Mouse (Mus musculus) lung, embryonic 15.5 days (tissue): ENCODE measurements around the gene Slc34a1. TPM values are rescaled to one million over a fixed set of nuclear protein-coding genes. Genes with fewer than 3 reads are reported as not detected.

ENCODE experiments used
- ATAC-seq: fragments of 200-750 bp; cut with Nextera tagmentation; 2 replicates; pipeline ENCODE4 v1.8.0; 2017; ENCODE audit warnings: moderate number of reproducible peaks, borderline replicate concordance; ENCODE audit not compliant: low FRiP score, low TSS enrichment; ENCODE audit errors: extremely low read depth
- H3K27ac ChIP-seq: fragments of 300-500 bp; sonication (generic); 2 replicates; pipeline ENCODE4 v1.5.1; 2015; ENCODE audit warnings: moderate library complexity, mild to moderate bottlenecking, inconsistent platforms
- H3K27me3 ChIP-seq: fragments of 300-500 bp; sonication (generic); 2 replicates; pipeline ENCODE4 v1.6.1; 2015; ENCODE audit warnings: inconsistent platforms
- H3K36me3 ChIP-seq: fragments of 300-500 bp; sonication (generic); 2 replicates; pipeline ENCODE4 v1.6.1; 2015; ENCODE audit warnings: inconsistent platforms
- H3K4me1 ChIP-seq: fragments of 300-500 bp; sonication (generic); 2 replicates; pipeline ENCODE4 v1.6.1; 2015; ENCODE audit warnings: inconsistent platforms
- H3K4me2 ChIP-seq: fragments of 300-500 bp; sonication (generic); 2 replicates; pipeline ENCODE4 v1.6.1; 2015; ENCODE audit warnings: inconsistent platforms, mild to moderate bottlenecking, moderate library complexity
- H3K4me3 ChIP-seq: fragments of 300-500 bp; sonication (generic); 2 replicates; pipeline ENCODE4 v1.5.1; 2015; ENCODE audit warnings: mild to moderate bottlenecking, inconsistent platforms
- H3K9ac ChIP-seq: fragments of 300-500 bp; sonication (generic); 2 replicates; pipeline ENCODE4 v1.6.1; 2015; ENCODE audit warnings: inconsistent platforms
- H3K9me3 ChIP-seq: fragments of 300-500 bp; sonication (generic); 2 replicates; pipeline ENCODE4 v1.6.1; 2016; ENCODE audit warnings: inconsistent platforms
- WGBS: fragments of 180-500 bp; shearing (Covaris S2); methylation state at CpG from one replicate; pipeline ENCODE4 v1.1.7; 2015; 5-methylcytosine and 5-hydroxymethylcytosine counted together
- polyA plus RNA-seq: library from polyadenylated mRNA; unstranded; fragments of >200 nt; fragmentation: Nextera tagmentation; extraction: Ambion mirVana; gene quantifications from 2 replicates; pipeline ENCODE4 v1.2.1, GENCODE M21; 2015

Gene Slc34a1
- polyA plus RNA-seq, 1 experiment from 2014 or later, result 0.17 TPM

DNA sequence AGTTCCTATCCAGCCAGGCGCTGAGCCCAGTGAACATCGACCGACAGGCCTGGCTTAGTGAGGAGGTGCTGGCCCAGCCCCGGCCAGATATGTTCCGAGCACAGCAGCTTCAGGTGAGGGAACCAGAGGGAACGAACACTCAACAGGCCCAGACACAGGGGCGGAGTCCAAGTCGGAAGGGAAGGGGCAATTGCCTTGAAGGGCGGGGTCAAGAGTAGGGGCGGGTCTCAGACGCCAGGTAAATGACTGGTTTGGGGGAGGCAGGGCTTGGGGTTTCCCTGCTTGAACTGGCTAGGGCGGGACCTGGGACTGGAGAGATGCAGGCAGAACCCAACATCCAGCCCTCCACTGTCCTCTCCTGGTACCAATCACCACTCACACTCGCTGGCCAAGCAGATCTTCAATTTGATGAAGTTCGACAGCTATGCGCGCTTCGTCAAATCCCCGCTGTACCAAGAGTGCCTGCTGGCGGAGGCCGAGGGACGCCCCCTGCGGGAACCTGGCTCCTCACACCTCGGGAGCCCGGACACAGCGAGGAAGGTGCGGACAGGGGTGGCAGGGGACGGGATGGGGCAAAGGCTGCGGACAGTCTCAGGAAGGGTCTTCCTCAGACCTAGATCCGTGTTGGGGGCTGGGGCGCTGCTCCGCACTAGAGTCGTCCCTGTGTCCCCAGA lies 18.9 kb upstream of the Slc34a1 start:
- Histone ChIP-seq H3K36me3 (no peaks in the 10 kb centered on the region), H3K4me2 (peak overlapping the region; percentile 35), H3K27me3 (peaks cover 45% of the 10 kb centered on the region), H3K27ac (no peak overlapping the region), H3K9me3 (no peaks in the 10 kb centered on the region), H3K4me3 (0 out of 2 replicates have a peak overlapping the region, but pooled peaks have one; percentile 6), H3K9ac (no peak overlapping the region), H3K4me1 (0 out of 2 replicates have a peak, but pooled peaks cover 9% of the 10 kb centered on the region)
- no peak for ATAC-seq
- WGBS, result 8% methylated on average over 32 of the region's 32 CpGs

DNA sequence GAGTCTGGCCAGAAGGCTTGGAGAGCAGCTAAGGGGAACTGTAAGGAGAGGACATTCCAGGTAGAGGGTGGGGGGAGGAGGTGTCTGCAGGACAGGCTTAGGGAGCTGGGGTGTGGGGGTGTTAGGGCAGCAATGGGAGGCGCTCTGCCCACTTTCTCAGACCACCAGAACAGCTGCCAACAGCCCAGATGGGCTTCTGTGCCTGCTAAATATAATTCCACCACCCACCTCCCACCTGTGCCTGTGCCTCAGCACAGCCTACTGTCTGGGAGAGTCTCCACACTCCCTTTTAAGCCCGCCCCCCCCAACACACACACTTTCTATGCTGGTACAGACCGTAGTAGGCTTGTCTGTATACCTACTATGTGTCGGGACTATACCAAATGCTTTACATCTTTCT lies 16.2 kb upstream of the Slc34a1 start:
- H3K27ac ChIP-seq, result no peak overlapping the region
- H3K27me3 ChIP-seq, result peaks cover 42% of the 10 kb centered on the region

DNA sequence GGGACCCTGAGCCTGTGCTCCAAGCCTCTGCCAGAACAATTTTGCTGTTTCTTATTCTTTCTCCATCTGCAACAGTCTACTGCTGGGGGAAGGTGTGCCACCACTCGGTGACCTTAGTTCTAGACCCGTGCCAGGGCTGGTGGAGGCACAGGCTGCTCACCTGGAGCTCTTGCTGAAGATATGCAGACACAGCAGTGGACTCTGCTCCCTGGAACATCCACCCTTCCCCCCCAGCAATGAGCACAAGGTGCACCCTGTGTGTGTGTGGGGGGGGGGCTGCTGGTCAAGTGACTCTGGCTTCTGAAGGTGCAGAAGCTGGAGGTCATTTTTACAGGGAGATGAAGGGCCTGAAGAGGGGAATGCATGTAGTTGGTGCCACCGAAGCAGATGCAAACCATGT lies 7.3 kb upstream of the Slc34a1 start:
- H3K9me3 ChIP-seq, result no peaks in the 10 kb centered on the region
- H3K27ac ChIP-seq, result no peak overlapping the region
- H3K4me2 ChIP-seq, result no peak overlapping the region
- H3K36me3 ChIP-seq, result no peaks in the 10 kb centered on the region
- no peaks in the 10 kb centered on the region for H3K27me3 ChIP-seq
- H3K4me3 ChIP-seq, result no peak overlapping the region
- H3K4me1 ChIP-seq, result no peaks in the 10 kb centered on the region
- ATAC-seq, result no peak
- H3K9ac ChIP-seq, result no peak overlapping the region
- 72% methylated on average over 3 of the region's 3 CpGs for WGBS

More for the DNA sequence above, 16.2 kb upstream of the Slc34a1 start:
- no peaks in the 10 kb centered on the region for H3K9me3 ChIP-seq
- ATAC-seq, result no peak
- no peak overlapping the region for H3K4me3 ChIP-seq
- no peaks in the 10 kb centered on the region for H3K36me3 ChIP-seq
- WGBS, result 62% methylated on average over 4 of the region's 4 CpGs
- H3K9ac ChIP-seq, result no peak overlapping the region
- no peak overlapping the region for H3K4me2 ChIP-seq
- 0 out of 2 replicates have a peak, but pooled peaks cover 9% of the 10 kb centered on the region for H3K4me1 ChIP-seq

DNA sequence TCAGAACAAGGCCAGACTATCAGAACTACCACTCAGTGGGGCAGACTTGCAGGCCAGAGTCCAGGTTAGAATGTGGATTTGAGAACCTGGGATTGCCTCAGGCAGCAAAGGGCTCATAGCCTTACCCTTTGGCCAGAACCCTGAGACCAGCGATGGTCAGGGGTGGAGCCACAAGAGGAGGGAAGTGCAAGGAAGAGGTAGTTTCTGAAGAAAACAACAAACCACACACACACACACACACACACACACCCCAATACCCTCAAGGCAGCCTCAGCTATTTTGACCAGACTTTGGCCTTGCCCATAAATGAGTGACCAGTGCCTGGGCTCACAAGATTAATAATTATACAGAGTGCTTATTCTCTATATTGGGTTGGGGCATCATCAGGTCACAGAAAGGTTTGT lies 6.4 kb upstream of the Slc34a1 start:
- Histone ChIP-seq H3K27me3 (no peaks in the 10 kb centered on the region), H3K36me3 (no peaks in the 10 kb centered on the region), H3K4me3 (no peak overlapping the region), H3K9ac (no peak overlapping the region), H3K4me1 (no peaks in the 10 kb centered on the region), H3K27ac (no peak overlapping the region), H3K4me2 (no peak overlapping the region), H3K9me3 (no peaks in the 10 kb centered on the region)
- WGBS, result 58% methylated on average over 1 of the region's 1 CpGs
- no peak for ATAC-seq

DNA sequence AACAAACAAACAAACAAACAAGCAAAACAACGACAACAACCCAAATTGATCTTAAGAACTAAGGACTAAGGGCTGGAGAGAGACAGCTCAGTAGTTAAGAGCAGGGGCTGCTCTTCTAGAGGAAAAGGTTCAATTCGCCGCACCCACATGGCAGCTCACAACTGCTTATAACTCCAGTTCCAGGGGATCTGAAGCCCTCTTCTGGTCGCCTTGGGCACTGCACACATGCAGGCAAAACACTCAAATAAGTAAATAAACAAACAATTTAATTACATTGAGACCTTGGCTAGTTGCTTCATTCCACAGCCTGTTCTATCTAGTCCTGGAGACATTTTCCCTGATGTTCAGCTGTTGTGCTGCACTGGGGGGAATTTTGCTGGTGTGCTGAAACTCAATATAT lies 5.1 kb upstream of the Slc34a1 start:
- WGBS, result 71% methylated on average over 4 of the region's 4 CpGs
- no peaks in the 10 kb centered on the region for H3K36me3 ChIP-seq

DNA sequence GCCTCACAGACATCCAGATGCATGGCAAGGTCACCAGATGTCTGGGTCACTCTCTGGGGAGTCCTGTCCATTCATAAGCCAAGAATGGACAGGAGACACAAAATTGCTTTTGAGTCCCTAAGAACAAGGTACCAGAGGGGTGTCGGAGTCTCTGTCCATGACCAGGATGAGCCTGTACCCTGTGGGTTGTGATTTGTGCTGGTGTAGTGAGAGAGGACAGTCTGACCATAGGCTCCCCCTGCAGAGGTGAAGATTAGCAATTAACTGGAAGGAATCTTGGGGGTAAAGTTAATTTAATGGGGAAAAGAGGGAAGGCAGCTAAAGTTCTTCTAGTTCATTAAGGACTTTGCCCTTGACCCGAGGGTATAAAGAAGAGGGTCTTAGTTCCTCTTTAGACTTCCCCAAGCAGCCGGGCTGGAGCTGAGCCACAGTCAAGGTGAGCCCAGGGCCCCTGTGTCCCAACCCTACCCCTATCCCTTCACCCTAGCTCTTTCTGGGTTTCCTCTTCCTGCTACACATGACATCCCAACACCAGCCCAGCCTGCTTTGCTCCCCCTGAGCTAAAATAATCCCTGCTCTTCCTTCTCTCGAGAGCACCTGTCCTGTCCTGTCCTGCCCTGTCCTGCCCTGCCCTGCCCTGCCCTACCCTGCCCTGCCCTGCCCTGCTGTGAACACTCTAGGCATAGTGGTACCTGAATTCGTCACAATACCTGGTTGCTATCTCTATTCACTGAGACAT lies 1.5 kb downstream of the Slc34a1 start:
- H3K4me1 ChIP-seq, result no peaks in the 10 kb centered on the region
- H3K4me3 ChIP-seq, result no peak overlapping the region
- no peak overlapping the region for H3K4me2 ChIP-seq
- peaks cover 8% of the 10 kb centered on the region; the same call in 1 of the 2 replicates for H3K27me3 ChIP-seq
- no peaks in the 10 kb centered on the region for H3K36me3 ChIP-seq
- no peak overlapping the region for H3K9ac ChIP-seq
- H3K9me3 ChIP-seq, result no peaks in the 10 kb centered on the region
- WGBS, result 55% methylated on average over 5 of the region's 5 CpGs
- no peak overlapping the region for H3K27ac ChIP-seq
- ATAC-seq, result no peak

More for the DNA sequence above, 5.1 kb upstream of the Slc34a1 start:
- no peaks in the 10 kb centered on the region for H3K9me3 ChIP-seq
- no peaks in the 10 kb centered on the region for H3K27me3 ChIP-seq
- no peak for ATAC-seq
- H3K4me1 ChIP-seq, result no peaks in the 10 kb centered on the region
- H3K27ac ChIP-seq, result no peak overlapping the region
- no peak overlapping the region for H3K9ac ChIP-seq
- no peak overlapping the region for H3K4me2 ChIP-seq
- no peak overlapping the region for H3K4me3 ChIP-seq

DNA sequence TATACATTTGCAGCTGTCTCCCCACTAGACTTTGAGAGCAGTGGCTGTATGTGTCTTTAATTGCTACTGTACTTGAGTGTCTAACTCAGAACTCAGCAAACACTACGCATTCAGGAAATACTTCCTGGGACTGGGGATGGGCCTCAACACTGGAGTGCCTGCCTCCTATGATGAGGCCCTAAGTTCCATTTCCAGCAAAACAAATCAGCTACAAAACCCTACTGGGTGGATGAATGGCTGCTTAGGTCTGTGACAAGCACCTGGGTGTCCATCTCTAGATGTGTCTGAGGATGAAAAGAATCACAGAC lies 2.0 kb downstream of the Slc34a1 start:
- H3K36me3 ChIP-seq, result no peaks in the 10 kb centered on the region
- peaks cover 8% of the 10 kb centered on the region; the same call in 1 of the 2 replicates for H3K27me3 ChIP-seq
- H3K9me3 ChIP-seq, result no peaks in the 10 kb centered on the region
- ATAC-seq, result no peak
- no peak overlapping the region for H3K9ac ChIP-seq
- WGBS, result 37% methylated on average over 1 of the region's 1 CpGs
- H3K4me1 ChIP-seq, result no peaks in the 10 kb centered on the region
- H3K27ac ChIP-seq, result no peak overlapping the region
- H3K4me3 ChIP-seq, result no peak overlapping the region
- no peak overlapping the region for H3K4me2 ChIP-seq

DNA sequence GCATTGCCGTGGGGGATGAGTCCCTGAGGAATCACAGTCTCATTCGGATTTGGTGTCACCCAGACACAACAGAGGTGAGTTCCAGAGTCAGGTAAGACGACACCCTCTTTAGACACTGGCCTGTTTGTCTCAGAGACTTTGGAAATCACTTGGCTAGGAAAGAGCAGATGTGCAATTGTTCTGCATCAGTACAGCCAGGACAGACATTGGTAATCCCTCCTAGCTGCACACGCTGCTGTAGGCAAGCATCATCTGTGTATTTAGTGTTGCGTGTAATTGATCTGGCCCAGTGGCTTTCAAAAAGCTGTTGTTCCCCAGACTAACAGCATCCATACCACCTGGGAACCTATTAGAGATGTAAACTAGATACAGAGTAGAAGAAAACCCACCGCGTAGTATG lies 5.3 kb downstream of the Slc34a1 start:
- Histone ChIP-seq H3K27me3 (peaks cover 16% of the 10 kb centered on the region; the same call in 1 of the 2 replicates), H3K9me3 (no peaks in the 10 kb centered on the region), H3K4me1 (peaks cover 5% of the 10 kb centered on the region; the same call in 1 of the 2 replicates), H3K4me2 (no peak overlapping the region), H3K9ac (no peak overlapping the region), H3K27ac (no peak overlapping the region), H3K36me3 (no peaks in the 10 kb centered on the region), H3K4me3 (no peak overlapping the region)
- no peak for ATAC-seq
- WGBS, result 75% methylated on average over 7 of the region's 7 CpGs

DNA sequence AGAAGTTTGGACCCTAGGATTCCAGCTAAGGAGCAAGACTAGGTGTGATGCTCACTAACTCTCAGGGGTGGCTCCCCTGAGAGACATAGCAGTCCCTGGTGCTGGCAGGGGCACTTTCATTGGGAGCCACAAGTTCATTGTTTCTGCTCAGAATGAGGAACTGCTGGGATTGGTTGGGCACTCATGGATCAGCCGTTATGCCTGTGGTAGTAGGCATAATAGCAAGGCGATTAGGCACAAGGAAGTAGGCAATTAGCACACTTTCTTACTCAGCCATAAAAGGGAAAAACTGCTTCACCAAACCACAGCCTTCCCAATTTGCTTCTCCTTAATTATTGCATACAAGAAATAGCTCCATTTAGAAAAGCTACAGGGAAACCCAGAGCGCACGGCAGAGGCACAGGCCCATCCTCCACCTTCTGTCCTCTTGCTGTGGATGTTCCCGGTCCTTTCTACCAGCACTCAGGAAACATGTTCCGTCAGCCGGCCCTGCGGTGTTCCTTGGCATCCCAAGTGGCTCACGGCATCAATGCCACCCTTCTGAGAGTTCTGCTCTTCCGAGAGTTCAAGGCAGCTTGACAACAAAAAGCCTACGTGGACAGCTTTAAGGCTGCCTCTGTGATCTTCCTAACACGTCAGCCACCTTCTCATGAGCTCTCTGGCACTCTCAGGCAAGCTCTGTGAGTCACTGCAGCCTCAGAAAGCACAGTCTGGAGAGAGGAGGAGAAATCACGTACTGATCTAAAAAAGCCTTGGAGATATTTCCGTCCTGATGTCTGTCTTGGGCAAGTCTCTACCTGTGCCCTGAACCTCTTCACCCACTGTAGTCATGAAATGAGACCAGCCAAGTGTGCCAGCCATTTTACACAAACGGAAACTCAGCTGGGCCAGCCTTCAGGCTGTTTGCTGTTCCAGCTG lies 6.2 kb downstream of the Slc34a1 start:
- H3K4me2 ChIP-seq, result no peak overlapping the region
- no peak overlapping the region for H3K9ac ChIP-seq
- no peak overlapping the region for H3K27ac ChIP-seq
- no peaks in the 10 kb centered on the region for H3K36me3 ChIP-seq
- H3K9me3 ChIP-seq, result no peaks in the 10 kb centered on the region
- no peak overlapping the region for H3K4me3 ChIP-seq
- WGBS, result 67% methylated on average over 15 of the region's 15 CpGs
- ATAC-seq, result no peak
- peaks cover 5% of the 10 kb centered on the region; the same call in 1 of the 2 replicates for H3K4me1 ChIP-seq
- H3K27me3 ChIP-seq, result peaks cover 16% of the 10 kb centered on the region; the same call in 1 of the 2 replicates

DNA sequence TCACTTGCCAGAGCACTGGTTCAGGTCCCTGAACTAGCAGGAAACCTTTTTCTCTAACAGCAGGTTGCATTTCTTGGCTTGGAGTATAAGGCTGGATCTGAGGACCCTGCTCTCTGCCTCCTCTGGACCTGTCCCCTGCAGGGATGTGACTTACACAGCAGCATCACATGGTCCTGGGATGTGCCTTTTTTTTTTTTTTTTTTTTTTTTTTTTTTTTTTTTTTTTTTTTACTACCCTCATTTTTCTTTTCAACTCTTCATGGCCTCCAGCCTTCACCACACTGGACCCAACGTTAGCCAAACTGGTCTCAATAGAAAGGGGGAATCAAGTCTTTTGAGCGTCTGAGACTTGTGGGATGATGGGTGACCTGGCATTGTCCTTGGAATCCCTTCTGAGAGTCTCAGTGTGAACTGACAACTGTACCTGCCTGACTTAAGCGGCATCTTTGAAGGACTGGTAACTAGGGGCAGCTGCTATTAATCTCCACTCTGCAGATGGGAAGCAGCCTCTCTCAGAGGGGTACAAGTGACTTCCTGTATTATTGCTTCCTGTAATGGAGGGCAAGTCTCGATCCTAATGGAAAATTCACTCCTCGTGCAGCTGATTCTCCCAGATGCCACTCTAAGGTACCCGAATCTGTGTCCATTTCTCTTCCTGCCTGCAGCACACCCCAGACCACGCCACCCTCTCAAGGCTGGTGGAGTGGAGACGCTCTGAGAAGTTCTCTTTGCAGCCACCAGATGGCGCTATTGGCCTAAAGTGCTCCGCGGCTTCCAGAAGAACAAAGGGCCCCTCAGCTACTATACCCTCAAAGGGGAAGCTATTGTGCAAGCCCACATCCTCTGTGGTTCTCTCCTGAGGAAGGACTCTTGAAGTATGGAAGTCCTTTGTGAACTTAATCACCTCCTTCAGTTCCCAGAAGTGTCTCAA lies 7.1 kb downstream of the Slc34a1 start:
- H3K36me3 ChIP-seq, result no peaks in the 10 kb centered on the region
- no peak overlapping the region for H3K9ac ChIP-seq
- no peak overlapping the region for H3K4me3 ChIP-seq
- H3K4me1 ChIP-seq, result peaks cover 5% of the 10 kb centered on the region; the same call in 1 of the 2 replicates
- H3K4me2 ChIP-seq, result peak overlapping the region; percentile 36
- ATAC-seq, result peak; percentile 77
- 12% methylated on average over 11 of the region's 11 CpGs for WGBS
- no peak overlapping the region for H3K27ac ChIP-seq
- H3K27me3 ChIP-seq, result peaks cover 16% of the 10 kb centered on the region; the same call in 1 of the 2 replicates
- no peaks in the 10 kb centered on the region for H3K9me3 ChIP-seq
